Mouse (Mus musculus): ENCODE results near the gene Cavin3.

The Cavin3 gene

DNA sequence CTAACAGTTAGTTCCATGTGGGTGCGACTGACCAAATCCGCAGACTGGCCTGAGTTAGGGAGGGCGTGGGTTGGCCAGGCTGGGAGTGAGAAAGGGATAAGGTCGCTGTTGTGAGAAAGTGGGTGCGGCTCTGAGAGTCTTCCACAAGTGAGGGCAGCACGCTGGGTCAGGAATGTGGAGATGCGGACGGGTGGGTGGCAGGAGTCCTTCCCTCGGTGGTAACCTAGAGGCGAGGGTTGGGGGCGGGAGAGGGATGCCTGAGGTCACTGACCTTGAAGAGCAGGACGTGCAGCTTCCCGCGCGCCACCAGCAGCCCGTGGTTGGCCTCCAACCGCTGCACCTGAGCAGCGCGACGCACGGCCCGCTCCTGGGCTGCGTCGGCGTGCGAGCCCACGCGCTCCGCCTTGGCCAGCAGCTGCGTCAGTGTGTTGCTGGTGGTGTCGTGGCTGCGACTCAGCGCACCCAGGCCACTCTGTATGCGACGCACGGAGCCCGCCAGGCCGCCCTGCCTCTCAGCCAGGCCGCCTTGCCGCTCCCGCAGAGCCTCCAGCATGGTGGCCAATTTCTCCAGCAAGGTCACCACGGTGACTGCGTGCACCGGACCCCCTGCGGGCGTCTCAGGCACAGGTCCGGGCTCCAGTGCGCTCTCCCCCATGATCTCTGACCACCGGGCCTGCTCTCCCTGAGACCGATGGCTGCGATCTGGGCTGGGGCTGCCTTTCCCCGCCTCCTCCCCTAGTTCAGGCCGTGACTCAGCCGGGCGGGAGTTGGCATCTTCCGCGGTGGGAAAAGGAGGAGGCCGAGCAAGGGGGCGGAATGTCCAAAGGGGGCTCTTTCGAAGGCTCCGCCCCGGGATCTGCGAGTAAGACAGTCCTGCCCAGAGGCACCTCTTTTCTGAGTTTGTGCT is at the start of gene Cavin3:
Gene Cavin3 (minus strand): TSS at position 796 of the 907 bp plus-strand sequence.
- DNase-seq, result peak; percentile 85 to 90

DNA sequence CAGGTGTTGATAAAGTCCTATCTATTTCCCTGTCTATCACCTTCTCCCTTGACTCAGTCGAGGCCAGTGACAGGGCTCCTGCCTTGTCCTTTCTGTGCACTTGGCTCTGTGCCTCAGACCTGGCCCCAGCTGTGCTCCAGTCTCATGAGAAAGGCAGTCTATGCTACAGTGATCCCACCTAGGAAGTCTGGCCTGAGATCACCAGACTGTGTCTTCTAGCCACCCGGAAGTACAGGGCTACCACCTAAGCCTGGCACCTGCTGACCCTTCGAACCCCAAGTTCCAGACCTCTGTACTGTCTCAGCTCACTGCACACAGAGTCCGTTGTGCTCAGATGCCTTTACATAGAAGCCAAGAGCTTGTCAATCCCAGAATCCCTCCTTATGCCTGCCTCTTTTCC is 46.0 kb upstream of the Cavin3 start:
- no peak for DNase-seq

DNA sequence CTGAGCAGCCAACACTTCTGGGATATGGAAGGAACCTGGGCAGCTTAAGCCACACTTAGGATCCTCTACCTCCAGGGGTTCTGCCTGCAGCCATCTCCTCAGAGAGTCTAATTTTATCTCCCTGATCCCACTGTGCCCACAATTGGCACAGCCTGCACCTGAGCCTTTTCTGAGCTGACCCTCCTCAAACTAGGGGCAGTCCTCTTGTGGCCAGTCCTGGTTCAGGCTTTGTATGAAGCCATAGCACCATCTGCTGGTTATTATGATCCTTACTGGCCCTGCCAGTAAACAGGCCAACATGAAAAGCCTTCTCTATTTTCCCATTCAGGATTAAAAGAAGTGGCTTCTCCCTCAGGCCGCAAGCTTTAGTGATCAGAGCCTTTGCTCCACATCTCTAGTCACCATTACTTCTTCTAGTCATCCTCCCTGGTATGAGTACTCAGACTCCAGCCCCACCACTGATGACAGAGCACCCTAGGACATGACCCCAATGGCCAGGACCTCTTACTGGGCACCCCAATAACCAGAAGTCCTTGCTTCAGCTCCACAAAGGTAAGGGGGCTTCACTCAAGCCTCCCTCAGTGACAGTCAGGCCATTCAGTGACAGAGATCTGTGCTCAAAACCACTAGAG is 45.3 kb upstream of the Cavin3 start:
- DNase-seq, result peak; percentile 17 to 37

DNA sequence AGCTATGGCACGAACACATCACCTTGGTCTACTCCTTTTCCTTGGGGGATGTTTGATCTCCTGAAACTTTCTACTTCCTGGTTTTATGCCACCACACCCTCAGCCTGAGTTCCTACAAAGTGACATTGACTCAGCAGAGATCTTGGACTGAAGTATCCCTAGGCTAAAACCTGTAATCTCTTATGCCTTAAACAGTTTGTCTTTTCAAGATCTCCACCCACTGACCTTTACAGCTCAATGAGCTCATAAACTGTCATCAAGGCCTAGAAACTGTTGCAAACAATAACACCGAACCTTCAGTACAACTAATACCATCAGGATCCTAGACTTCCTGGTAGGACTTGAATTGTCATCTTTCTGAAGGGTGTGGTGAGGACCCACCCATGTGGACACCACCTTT is 42.1 kb upstream of the Cavin3 start:
- no peak for DNase-seq

DNA sequence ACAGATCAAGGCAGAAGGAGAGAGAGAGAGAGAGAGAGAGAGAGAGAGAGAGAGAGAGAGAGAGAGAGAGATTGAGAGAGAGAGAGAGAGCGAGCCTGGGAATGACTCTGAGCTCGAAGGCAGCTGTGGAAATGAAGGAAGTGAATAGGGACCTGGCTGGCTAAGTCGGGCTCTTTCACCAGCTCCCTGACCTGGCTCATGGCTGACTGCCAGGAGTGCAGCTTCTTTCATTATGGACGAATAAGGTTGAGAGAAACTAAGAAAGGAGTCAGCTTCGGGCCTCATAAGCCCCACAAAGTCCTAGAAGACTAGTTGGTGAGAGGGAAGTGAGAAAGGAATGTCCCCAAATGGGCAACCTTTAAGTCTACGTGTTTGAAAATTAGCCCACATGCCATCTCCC is 38.1 kb upstream of the Cavin3 start:
- no peak for DNase-seq

DNA sequence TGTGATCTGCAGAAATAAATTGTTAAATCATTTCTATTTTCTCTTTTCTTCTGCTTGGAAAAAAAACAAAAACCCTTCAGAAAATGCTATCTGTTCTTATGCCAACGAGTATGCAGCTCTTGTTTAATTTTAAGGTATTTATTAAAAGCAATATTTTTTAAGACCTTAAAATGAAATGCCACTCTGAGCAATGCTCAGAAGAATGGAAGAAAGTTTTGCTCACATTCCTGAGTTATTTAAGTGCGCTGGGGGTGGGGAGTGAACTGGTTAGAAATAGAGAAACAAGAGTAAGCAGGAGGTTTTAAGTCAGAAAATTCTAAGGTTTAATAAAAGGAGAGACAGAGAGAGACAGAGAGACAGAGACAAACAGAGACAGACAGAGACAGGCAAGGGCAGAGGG is 37.7 kb upstream of the Cavin3 start:
- no peak for DNase-seq

DNA sequence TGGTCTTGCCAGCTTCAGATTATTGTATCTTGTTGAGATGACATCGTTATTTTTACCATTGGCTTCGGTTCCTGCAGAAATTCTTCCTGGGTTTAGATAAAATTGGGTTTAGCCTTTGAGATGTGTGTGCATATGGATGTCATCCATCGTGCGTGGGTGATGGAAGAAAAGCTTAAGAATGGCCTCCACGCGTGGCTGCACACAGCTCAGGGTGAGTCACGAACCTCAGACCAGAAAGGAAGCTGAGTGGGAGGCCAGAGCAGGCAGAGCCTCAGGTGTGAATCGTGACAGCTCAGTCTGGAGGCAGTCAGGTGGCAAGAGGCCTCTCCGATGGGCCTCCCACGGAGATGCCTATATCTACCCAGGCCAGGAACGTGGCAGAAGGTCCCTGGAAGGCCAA is 37.2 kb upstream of the Cavin3 start:
- no peak for DNase-seq

DNA sequence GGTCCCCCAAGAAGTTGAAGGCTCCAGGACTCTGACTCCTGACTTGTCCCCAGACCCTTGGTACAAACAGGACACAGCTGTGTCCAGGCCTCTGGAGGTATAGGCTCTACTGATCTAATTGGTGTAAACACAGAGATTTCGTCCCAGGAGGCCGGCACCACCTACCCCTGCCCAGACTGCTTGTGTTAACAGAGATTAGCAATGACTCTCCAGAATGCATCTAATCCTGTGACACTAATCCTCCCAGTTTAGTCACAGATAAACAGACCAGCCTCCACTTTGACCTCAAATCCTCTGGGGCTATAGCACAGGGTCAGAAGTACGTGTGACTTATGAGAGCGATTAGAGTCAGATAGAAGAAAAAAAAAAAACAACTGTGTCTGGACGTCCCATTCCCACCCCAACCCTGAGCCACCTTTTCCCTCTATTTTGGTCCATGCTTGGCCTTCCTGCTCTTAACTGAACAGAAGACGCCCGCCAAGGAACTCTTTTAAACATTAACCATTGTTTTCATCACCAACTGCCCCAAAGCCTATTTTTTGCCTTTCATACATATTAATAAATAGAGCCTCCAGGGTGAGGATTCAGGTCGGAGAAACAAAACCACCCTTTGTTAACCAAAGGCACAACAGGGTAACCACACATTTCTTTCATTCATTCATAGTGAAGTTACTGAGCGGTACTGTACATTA is 34.7 kb upstream of the Cavin3 start:
- no peak for DNase-seq

DNA sequence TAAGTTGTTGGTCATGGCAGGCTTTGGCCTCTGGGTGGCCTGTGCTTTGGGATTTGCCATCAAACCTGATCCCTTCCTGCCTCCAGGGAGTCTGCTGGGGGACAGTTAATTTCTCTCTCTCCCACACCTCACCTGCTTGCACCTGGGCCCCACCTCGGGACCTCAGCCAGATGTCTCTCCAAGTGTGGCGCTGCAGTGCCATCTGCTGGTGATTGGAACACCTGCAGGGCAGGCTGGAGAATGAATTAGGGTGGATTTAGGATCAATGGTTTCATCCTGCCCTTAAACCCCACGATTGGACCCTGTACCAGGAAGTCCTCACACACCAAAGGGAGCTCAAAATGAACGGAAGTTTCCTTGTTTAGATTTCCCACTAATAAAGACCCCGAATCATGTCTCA is 33.1 kb upstream of the Cavin3 start:
- DNase-seq, result peak; percentile 42 to 62

DNA sequence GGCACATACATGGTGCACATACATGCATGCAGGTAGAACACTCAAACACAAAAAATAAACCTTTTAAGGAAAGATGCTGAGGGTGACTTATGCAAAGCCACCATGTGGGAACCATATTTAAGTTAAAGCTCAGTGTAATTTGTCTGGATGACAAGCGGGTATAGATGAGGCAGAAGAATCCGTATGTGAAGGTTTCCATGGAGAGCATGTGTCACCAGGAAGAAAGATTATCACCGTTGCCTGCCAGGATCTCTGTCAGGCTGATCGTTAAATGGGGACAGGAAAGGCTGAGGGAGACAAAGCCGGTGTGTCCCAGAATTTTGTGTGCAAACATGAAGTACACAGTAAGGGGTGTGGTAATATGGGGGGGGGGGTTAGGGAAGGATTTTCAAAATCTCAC is 32.5 kb upstream of the Cavin3 start:
- DNase-seq, result no peak

DNA sequence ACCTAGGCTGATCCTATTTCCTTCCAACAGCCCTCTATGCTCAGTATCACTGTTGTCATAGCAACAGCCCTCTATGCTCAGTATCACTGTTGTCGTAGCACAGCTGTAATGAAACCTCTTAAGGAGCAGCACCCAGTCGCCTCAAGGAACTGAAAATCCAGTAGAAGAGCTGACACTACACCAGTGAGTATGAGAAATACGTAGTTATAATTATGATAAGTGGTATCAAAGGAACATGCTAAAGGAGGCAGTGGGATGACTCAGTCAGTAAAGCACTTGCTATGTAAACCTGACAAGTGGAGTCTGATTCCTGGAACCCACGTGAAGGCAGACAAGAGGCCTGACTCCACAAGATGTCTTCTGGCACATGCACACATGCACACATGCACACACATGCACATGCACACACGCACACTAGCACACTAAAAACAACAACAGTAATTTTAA is 31.8 kb upstream of the Cavin3 start:
- DNase-seq, result no peak

DNA sequence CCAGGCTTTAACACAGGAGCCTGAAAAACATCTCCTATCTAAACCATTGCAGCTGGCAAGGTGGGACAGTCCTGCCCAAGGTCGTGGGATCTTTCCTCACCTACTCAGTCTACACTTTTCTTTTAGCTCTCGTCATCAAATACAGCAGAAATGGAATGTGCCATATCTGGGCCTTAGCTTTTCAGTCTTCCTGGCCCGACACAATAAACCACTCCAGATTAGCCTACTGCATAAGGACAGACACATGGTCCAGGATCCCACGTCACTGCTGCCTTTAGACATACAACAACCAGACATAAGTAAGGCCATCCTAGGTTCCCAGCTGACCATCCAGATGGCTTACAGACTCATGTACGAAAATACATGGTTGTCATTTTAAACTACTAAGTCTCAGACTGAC is 28.0 kb upstream of the Cavin3 start:
- no peak for DNase-seq

DNA sequence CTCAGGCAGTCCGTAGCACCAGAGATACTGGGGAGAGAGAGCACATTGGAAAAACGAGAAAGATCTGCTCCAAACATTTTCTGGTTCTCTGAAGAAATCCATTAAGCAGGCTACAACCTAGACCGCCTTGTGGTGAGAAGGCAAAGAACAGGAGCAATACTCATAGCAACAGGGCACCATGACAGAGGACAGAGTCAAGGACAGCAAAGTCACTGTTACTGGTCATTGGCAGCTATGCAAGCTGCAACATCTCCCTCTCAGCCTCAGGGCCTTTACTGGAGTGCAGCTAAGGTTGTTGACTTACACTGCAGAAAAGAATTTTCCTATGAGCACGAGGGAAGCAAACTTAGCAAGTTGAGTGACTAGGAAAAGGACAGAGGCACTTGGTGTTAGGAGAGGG is 25.2 kb upstream of the Cavin3 start:
- no peak for DNase-seq

DNA sequence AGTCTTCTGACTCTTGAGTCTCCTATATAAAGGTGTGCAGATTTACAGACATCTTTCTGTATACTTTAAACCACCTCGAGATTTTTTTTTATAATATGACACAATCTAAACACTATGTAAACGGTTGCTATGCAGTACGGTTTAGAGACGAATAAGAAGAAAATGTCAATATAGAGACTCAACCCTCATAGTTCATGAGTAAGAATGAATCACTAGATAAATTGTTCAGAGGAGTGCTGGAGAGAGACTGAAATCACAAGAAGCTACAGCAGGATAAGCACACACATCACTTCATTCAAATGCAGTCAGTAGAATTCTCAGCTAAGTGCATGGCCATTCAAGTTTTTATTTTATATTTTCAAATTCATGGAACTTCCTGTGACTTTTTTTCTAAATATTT is 19.9 kb upstream of the Cavin3 start:
- no peak for DNase-seq

DNA sequence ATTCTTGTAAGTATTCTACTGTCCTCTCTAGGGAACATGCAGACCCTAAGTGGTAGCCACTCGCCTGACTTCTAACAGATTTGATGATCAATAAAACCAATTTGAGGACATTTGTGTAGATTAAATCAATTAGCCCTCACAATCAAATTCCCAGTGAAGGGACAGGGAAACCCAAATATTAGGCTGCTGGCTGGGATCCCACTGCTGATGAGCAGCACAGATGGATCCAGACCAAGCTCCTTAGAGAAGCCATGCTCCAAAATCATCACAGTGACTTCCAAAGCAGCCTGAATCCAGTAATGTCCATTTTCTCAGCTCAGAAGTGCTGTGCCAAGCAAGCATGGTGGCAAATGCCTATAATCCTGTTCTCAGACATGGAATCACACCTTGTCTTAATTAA is 17.6 kb upstream of the Cavin3 start:
- DNase-seq, result no peak

DNA sequence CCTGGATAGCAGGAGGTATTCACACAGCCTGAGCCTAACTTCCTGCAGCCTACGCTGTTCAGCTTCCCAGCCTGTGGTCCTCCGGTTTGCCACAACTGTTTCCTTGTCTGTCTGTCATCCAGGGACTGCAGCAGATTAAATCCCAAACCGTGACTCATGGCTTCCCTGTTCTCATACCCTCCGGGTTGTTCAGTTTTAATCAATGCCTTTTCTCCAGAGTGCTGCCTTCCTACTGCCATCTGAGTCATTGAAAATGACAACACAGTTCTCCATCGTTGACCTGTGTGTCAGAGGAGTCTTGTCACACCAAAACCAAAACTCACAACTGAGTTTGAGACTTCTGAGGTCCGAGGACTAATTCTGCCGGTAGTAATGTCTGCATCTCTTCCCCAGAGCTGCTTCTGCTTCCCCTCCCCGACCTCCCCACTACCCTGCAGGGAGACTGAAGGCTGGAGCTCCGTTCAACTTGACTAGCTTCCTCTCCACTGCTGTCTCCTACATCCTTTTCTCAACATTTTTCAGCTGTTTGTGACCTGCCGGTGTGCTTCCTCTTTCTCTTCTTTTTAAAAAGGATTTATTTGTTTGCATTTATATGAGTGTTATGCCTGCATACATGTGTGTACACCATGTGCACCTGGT is 16.9 kb upstream of the Cavin3 start:
- no peak for DNase-seq

DNA sequence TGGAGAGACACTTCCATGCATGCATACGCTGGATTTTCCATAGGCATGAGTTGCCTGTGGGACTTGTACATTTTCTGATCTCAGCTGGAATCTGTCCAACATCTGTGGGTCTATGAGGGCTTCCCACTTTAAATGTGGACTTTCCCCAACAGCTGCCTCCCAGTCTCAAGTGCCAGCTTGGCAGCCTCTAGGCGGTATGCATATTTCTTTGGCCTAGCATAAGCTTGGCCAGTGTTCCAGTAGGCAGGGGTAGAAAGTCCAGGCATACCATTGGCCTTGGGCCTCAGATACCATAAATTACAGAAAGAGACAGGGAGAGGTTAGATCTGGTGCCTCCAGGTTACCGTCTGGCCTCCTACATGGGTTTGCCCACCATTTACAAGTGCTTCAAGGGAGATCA is 15.8 kb upstream of the Cavin3 start:
- peak in 1 of 2 experiments; percentile 18 for DNase-seq

DNA sequence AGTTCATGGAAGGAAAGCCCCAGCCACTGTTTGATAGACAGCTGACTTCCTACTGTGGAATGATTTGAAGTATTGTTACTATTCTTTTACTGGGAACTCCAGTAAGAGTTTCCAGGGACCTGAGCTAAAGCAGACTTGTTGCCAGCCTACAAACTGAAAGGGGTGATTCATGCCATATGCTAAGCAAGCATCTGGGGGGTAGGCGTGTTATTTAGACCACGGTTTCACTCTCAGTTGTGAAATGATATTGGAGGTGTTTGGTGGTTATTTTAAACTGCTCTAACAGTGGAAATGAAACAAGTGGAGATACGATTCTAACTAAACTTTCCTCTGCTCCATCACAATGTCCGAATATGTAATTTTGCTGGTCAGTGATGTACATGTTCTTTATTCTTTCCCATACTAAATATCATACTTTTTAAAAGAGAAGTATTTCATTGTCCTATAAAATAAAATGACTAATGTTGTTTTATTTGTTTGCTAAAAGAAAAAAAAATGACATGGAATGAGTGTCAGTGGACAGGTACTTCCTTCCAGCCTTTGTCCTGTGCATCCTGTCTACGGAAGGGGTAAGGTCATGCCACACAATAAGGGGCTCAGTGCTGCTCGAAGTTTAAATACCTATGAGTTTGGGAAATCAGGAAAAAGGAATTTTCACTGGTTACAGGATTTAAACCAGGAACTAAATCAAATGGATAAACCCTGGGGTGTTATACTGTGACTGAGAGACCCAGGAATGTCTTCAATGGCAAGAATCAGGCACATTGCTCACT is 5.2 kb upstream of the Cavin3 start:
- no peak for DNase-seq

DNA sequence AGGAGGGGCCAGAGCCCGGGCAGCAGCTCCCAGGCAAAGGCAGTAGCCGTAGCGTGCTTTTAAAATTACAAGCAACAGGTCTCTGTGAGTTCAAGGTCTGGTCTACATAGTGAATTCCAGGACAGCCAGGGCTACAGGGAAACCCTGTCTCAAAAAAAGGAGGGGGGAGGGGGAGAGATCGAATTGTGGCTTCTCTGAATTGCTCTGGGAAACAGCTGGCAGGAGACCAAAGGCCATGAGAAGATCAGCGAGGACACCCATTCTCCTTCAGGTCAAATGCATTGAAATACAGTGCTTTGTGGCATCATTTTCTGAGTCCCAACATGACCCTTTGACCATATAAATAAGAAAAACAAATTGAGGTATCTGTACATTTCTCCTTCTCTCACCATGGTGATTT is 2.9 kb upstream of the Cavin3 start:
- no peak for DNase-seq

DNA sequence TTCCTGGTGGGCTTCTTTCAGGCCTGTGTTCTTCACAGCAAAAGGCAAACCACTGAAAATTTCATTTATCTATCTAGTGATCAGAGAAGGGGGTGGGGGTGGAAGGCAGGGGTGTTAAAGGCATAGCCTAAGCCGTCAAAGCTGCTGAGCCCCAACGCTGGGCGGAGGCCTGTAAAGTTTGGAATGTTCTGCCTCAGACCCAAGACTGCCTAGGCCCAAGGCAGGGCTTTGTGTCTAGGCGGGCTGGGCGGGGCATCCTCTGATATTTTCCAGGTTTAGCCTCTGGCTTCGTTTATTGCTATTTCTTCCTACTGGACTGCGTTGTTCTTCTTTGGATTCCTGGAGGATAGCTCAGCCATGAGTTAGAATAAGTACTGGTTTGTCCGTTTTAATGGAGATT is 326 bp upstream of the Cavin3 start:
- DNase-seq, result peak; percentile 46 to 55

DNA sequence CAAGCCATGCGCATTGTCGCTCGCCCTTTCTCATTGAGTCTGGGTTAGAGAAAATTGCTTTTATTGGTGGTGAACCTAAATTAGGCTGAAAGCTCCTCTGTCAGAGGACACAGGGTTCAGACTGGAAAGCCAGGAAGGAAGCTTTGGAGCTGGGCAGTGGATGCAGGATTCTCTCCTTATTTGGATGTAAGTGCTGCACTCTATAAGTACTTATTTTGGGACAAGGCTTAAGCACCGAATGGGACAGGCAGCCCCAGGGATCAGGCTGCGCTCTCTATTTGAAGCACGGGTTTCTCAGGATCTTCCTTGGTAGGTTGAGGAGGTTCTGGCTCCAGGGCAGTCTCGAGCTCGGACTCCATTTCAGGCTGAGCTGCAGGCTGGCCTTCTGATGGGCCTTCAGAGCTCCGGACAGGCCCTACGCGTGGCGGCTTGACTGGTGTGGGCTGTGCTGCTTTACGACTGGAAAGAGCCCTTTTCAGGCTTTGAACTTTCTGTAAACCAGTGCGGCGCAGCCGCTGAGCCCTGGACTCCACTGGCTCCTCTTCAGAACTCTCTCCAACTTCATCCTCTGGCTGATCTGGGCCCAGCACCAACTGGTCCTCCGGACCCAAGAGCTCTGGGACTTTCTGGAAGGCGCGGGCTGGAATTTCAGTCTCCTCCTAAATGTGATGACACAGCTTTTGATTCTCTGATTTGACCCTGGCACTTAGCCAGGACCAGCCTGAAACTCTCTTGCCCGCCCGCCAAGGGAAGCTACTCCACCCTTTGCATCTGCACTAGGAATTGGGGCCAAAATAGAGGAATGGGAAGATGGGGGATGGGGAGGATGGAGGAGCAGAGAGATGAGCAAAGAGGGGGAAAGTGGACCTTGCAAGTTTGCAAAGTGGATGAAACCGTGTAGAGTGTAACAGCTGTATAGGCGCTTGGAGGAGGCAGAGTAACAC is 1.3 kb downstream of the Cavin3 start:
- DNase-seq, result peak; percentile 59 to 69
